Mouse (Mus musculus) intestine, embryonic 16.5 days (tissue): ENCODE results near the gene Cebpe. TPM values are rescaled to one million over a fixed set of nuclear protein-coding genes. Genes with fewer than 3 reads are reported as not detected.

Source experiments
- ATAC-seq: fragments of 200-750 bp; cut with Nextera tagmentation; 2 replicates; pipeline ENCODE4 v1.8.0; 2017; ENCODE audit warnings: moderate TSS enrichment, moderate library complexity
- H3K27ac ChIP-seq: fragments of 300-500 bp; sonication (generic); 2 replicates; pipeline ENCODE4 v1.5.1; 2014; ENCODE audit warnings: mild to moderate bottlenecking, low read length
- H3K27me3 ChIP-seq: fragments of 300-500 bp; sonication (generic); replicated peaks from 2 replicates; pipeline ENCODE4 v1.6.1; 2014; ENCODE audit warnings: low read length, control low read depth, mixed read lengths; ENCODE audit not compliant: control insufficient read depth, insufficient read depth
- H3K36me3 ChIP-seq: fragments of 300-500 bp; sonication (generic); 2 replicates; pipeline ENCODE4 v1.6.1; 2014; ENCODE audit warnings: low read length, control low read depth; ENCODE audit not compliant: control insufficient read depth, insufficient read depth
- H3K4me1 ChIP-seq: fragments of 300-500 bp; sonication (generic); 2 replicates; pipeline ENCODE4 v1.6.1; 2014; ENCODE audit warnings: low read length, control low read depth, mixed read lengths; ENCODE audit not compliant: control insufficient read depth, insufficient read depth
- H3K4me2 ChIP-seq: fragments of 300-500 bp; sonication (generic); 2 replicates; pipeline ENCODE4 v1.6.1; 2014; ENCODE audit warnings: low read depth, low read length, control low read depth
- H3K4me3 ChIP-seq: fragments of 300-500 bp; sonication (generic); 2 replicates; pipeline ENCODE4 v1.5.1; 2014; ENCODE audit warnings: mild to moderate bottlenecking, low read length
- H3K9ac ChIP-seq: fragments of 300-500 bp; sonication (generic); 2 replicates; pipeline ENCODE4 v1.6.1; 2014; ENCODE audit warnings: low read depth, low read length
- H3K9me3 ChIP-seq: fragments of 300-500 bp; sonication (generic); 2 replicates; pipeline ENCODE4 v1.6.1; 2016; ENCODE audit warnings: low read length, control low read depth; ENCODE audit not compliant: control insufficient read depth
- WGBS: fragments of 180-500 bp; shearing (Covaris S2); extraction: QIAGEN DNeasy Blood & Tissue Kit; methylation state at CpG from one replicate; pipeline ENCODE4 v1.1.7; 2014; 5-methylcytosine and 5-hydroxymethylcytosine counted together
- polyA plus RNA-seq: library from polyadenylated mRNA; unstranded; fragments of >200 nt; fragmentation: Nextera tagmentation; extraction: Ambion mirVana; gene quantifications from 2 replicates; pipeline ENCODE4 v1.2.1, GENCODE M21; 2015

Gene Cebpe
- polyA plus RNA-seq, 1 experiment from 2014 or later = not detected

GRCm38 (mm10) chr14:54695042-54695441 is 16.9 kb downstream of the Cebpe start:
- Histone ChIP-seq H3K4me3 (no peak overlapping the region), H3K4me1 (peaks cover 6% of the 10 kb centered on the region; the same call in 1 of the 2 replicates), H3K9ac (no peak overlapping the region), H3K27me3 (no peaks in the 10 kb centered on the region), H3K36me3 (peaks cover 7% of the 10 kb centered on the region), H3K9me3 (no peaks in the 10 kb centered on the region), H3K4me2 (no peak overlapping the region), H3K27ac (no peak overlapping the region)
- ATAC-seq = peak; percentile 93
- 58% methylated on average over 6 of the region's 6 CpGs for WGBS

DNA sequence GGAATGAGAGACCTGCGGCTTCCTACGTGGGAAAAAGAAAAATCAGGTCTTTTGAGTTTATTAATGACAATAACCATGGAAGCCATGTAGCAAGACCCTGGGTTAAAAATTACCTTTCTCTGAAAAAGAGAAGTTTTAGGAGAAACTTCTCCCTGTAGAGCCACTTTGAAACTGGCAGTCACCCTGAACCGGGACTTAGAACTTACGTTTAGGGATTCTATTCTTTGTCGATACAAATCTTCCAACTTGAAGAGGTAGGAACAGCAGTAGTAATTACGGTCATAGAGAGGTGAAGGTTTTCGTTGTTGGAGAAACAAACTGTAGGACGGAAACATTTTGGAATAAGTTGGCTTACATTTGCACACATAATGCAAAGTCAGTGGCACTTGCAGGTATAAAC is 24.7 kb downstream of the Cebpe start:
- no peaks in the 10 kb centered on the region for H3K9me3 ChIP-seq
- peak overlapping the region; percentile 74 for H3K27ac ChIP-seq
- peaks cover 15% of the 10 kb centered on the region for H3K4me1 ChIP-seq
- H3K9ac ChIP-seq = peak overlapping the region; percentile 82
- WGBS = 2% methylated on average over 8 of the region's 8 CpGs
- ATAC-seq = no peak
- H3K4me3 ChIP-seq = peak overlapping the region; percentile 64
- peak overlapping the region; percentile 52 for H3K4me2 ChIP-seq
- no peaks in the 10 kb centered on the region for H3K27me3 ChIP-seq
- H3K36me3 ChIP-seq = peaks cover 5% of the 10 kb centered on the region

GRCm38 (mm10) chr14:54686522-54687143 is 25.3 kb downstream of the Cebpe start, which contains the start of gene Acin1:
Acin1 (minus strand) TSS chr14:54686931.
- Histone ChIP-seq H3K4me3 (peak within 1 kb of the TSS; percentile 64), H3K36me3 (peaks cover 5% of the 10 kb centered on the region), H3K9ac (peak within 1 kb of the TSS; percentile 82), H3K4me1 (peaks cover 15% of the 10 kb centered on the region), H3K27me3 (no peaks in the 10 kb centered on the region), H3K4me2 (peak within 1 kb of the TSS; percentile 81), H3K27ac (peak within 1 kb of the TSS; percentile 91), H3K9me3 (no peaks in the 10 kb centered on the region)
- ATAC-seq = peak; percentile 97
- under 1% methylated on average over 44 of the region's 44 CpGs for WGBS

DNA sequence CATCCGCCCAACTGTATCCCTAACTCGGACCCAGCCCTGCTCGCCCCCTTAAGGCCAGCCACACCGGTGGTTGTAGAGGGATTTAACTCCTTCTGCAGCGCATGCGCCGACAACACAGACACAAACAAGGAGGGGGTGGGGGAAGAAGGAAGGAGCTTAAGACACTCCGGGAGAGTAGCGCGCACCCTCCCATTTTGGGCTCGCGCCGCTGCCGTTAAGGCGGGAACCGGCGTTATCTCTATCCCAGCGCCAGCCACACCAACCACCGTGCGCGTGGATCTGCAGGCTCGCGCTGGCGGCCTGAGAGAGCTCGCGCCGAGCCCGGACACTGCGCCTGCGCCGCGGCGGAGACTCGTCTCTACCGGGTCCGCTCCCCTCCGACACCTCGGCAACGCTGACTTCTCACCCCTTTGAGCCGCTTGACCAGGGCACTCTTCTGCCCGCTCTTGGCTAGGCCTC is 25.9 kb downstream of the Cebpe start, which contains the start of gene 1700123O20Rik:
1700123O20Rik (plus strand) TSS at position 154 of the 459 bp plus-strand sequence.
- Histone ChIP-seq H3K4me3 (peak within 1 kb of the TSS; percentile 64), H3K4me2 (peak within 1 kb of the TSS; percentile 81), H3K9ac (peak within 1 kb of the TSS; percentile 82), H3K27me3 (no peaks in the 10 kb centered on the region), H3K4me1 (peaks cover 15% of the 10 kb centered on the region), H3K36me3 (peaks cover 5% of the 10 kb centered on the region), H3K27ac (peak within 1 kb of the TSS; percentile 91), H3K9me3 (no peaks in the 10 kb centered on the region)
- under 1% methylated on average over 41 of the region's 41 CpGs for WGBS
- ATAC-seq = peak; percentile 79

- WGBS = 9% methylated on average over 8 of the region's 8 CpGs
- peak overlapping the region; percentile 91; the same call in 1 of the 2 replicates for H3K27ac ChIP-seq
Measured at GRCm38 (mm10) chr14:54685471-54685870, 26.5 kb downstream of the Cebpe start.

GRCm38 (mm10) chr14:54682396-54682795 is 29.6 kb downstream of the Cebpe start:
- Histone ChIP-seq H3K9me3 (no peaks in the 10 kb centered on the region), H3K4me3 (no peak overlapping the region), H3K27ac (no peak overlapping the region), H3K4me1 (peaks cover 6% of the 10 kb centered on the region), H3K9ac (no peak overlapping the region), H3K27me3 (no peaks in the 10 kb centered on the region), H3K36me3 (peaks cover 13% of the 10 kb centered on the region; the same call in 1 of the 2 replicates), H3K4me2 (no peak overlapping the region)
- WGBS = 96% methylated on average over 3 of the region's 3 CpGs
- ATAC-seq = no peak

More at GRCm38 (mm10) chr14:54685471-54685870, 26.5 kb downstream of the Cebpe start:
- Histone ChIP-seq H3K27me3 (no peaks in the 10 kb centered on the region), H3K4me1 (peaks cover 15% of the 10 kb centered on the region), H3K4me2 (peak overlapping the region; percentile 81), H3K4me3 (peak overlapping the region; percentile 64), H3K9ac (peak overlapping the region; percentile 82), H3K36me3 (peaks cover under 1% of the 10 kb centered on the region), H3K9me3 (no peaks in the 10 kb centered on the region)
- ATAC-seq = no peak

DNA sequence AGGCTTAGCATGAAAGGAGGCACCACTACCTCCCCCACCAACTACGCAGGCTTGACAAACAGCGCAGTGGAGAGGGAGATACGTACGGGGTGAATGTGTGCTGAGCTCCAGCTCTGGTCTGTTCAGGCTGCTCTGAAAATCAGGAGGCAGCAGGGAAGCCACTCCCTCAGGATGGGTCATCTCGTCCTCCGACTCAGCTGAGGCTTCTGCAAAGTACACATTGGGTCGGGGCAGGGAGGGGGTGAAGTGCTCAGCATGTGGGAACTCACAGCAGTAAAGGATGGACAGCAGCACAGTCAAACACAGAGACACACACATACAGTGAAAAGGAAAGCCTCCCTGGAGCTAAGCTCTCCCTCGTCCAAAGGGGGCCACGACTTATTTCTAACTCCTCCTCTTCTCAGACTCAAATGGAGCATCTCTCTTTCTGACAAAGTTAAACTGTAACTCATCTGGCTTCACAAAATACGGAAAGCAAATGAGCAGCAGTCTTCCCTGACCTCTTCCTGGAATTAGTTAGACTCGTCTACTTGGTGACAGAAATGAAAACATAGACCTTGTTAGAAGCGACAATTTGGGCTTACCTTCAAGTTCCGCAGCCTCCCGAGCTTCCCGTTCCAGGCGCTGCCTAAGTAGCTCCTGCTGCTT is 33.2 kb downstream of the Cebpe start:
- ATAC-seq = no peak; the same call in 1 of the 2 replicates
- 73% methylated on average over 16 of the region's 16 CpGs for WGBS
- Histone ChIP-seq H3K9ac (no peak overlapping the region), H3K4me1 (no peaks in the 10 kb centered on the region), H3K27me3 (no peaks in the 10 kb centered on the region), H3K4me2 (no peak overlapping the region), H3K27ac (no peak overlapping the region), H3K9me3 (no peaks in the 10 kb centered on the region), H3K36me3 (peaks cover 13% of the 10 kb centered on the region; the same call in 1 of the 2 replicates), H3K4me3 (no peak overlapping the region)

- H3K27me3 ChIP-seq = no peaks in the 10 kb centered on the region
- H3K36me3 ChIP-seq = peaks cover 13% of the 10 kb centered on the region; the same call in 1 of the 2 replicates
- H3K27ac ChIP-seq = no peak overlapping the region
- H3K9ac ChIP-seq = no peak overlapping the region
- no peak overlapping the region for H3K4me2 ChIP-seq
- no peaks in the 10 kb centered on the region for H3K4me1 ChIP-seq
- ATAC-seq = no peak
- no peak overlapping the region for H3K4me3 ChIP-seq
- no peaks in the 10 kb centered on the region for H3K9me3 ChIP-seq
- 77% methylated on average over 5 of the region's 5 CpGs for WGBS
Measured at GRCm38 (mm10) chr14:54676290-54676689, 35.7 kb downstream of the Cebpe start.

GRCm38 (mm10) chr14:54674317-54674716 is 37.7 kb downstream of the Cebpe start:
- Histone ChIP-seq H3K4me2 (no peak overlapping the region), H3K36me3 (peaks cover 16% of the 10 kb centered on the region; the same call in 1 of the 2 replicates), H3K9me3 (no peaks in the 10 kb centered on the region), H3K27ac (no peak overlapping the region), H3K4me3 (no peak overlapping the region), H3K27me3 (no peaks in the 10 kb centered on the region), H3K9ac (no peak overlapping the region), H3K4me1 (no peaks in the 10 kb centered on the region)
- no peak for ATAC-seq
- 67% methylated on average over 2 of the region's 2 CpGs for WGBS
